Mouse (Mus musculus): ENCODE results near the gene Plcb1. TPM values are rescaled to one million over a fixed set of nuclear protein-coding genes. Genes with fewer than 3 reads are reported as not detected.

The Plcb1 gene
- polyA plus RNA-seq, 1 experiment, result 0.46 TPM

- no peaks in the 10 kb centered on the region for H3K36me3 ChIP-seq (replicated peaks; ENCODE audit: low read length)
- H3K9me3 ChIP-seq, result no peaks in the 10 kb centered on the region
- H3K4me3 ChIP-seq (replicated peaks), result no peak overlapping the region
- H3K27me3 ChIP-seq (replicated peaks), result no peaks in the 10 kb centered on the region
- no peak for TF ChIP-seq FLI1 (IDR thresholded peaks at IDR 0.05; ENCODE audit: low read length)
- TF ChIP-seq GATA1 (IDR thresholded peaks at IDR 0.05; ENCODE audit: borderline replicate concordance, low read length), result no peak
- peaks cover 27% of the 10 kb centered on the region for H3K4me1 ChIP-seq
These were observed 46.0 kb downstream of the Plcb1 start for GRCm38 (mm10) chr2:134831861-134832260.

- H3K4me3 ChIP-seq (replicated peaks), result no peak overlapping the region
- H3K9me3 ChIP-seq, result no peaks in the 10 kb centered on the region
- H3K4me1 ChIP-seq, result peaks cover 41% of the 10 kb centered on the region
- H3K27me3 ChIP-seq (replicated peaks), result no peaks in the 10 kb centered on the region
- TF ChIP-seq GATA1 (IDR thresholded peaks at IDR 0.05; ENCODE audit: borderline replicate concordance, low read length) (no peak), FLI1 (IDR thresholded peaks at IDR 0.05; ENCODE audit: low read length) (no peak)
- no peaks in the 10 kb centered on the region for H3K36me3 ChIP-seq (replicated peaks; ENCODE audit: low read length)
These were observed 50.2 kb downstream of the Plcb1 start for GRCm38 (mm10) chr2:134836097-134836496.

DNA sequence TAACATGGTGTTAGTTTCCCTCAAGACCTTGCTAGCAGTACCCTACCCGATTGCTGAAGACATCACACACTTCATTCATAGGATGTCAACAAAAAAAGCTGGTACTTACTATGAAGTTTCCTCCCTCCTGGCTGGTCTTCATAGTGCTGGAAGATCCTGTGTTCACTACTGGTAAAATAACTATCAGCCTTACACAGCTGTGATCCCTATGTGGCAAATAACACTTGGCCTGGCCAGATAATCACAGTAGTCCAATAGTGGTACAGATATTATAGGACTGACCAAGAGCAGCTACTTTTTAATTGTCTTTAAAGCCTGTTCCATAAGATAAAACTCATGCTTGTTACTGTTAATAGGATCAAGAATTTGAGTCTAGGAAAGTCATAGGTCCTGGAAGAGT lies 52.3 kb downstream of the Plcb1 start:
- Histone ChIP-seq H3K4me1 (peaks cover 37% of the 10 kb centered on the region), H3K9me3 (no peaks in the 10 kb centered on the region), H3K4me3 (replicated peaks) (no peak overlapping the region), H3K27me3 (replicated peaks) (no peaks in the 10 kb centered on the region), H3K36me3 (replicated peaks; ENCODE audit: low read length) (no peaks in the 10 kb centered on the region)
- TF ChIP-seq FLI1 (IDR thresholded peaks at IDR 0.05; ENCODE audit: low read length), result no peak
- TF ChIP-seq GATA1 (IDR thresholded peaks at IDR 0.05; ENCODE audit: borderline replicate concordance, low read length), result no peak

DNA sequence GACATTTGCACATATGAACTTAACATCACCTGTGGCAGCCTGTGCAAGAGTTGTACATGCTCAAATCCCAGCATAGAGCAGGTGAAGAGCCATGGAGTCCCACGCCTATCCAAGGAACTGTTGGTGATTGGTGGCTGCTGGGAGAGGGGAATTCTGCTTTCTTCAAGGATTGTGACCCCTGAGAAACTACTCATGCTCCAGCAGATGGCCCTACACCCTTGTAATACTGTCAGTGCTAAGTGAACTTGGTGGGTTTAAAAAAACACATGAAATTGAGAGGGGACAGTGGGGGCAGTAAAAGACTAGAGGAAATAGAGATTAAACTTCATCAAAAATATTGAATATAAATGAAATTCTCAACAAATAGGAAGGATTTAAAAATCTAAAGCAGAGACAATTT lies 53.0 kb downstream of the Plcb1 start:
- H3K4me1 ChIP-seq, result peaks cover 37% of the 10 kb centered on the region
- no peaks in the 10 kb centered on the region for H3K9me3 ChIP-seq
- no peaks in the 10 kb centered on the region for H3K36me3 ChIP-seq (replicated peaks; ENCODE audit: low read length)
- no peak overlapping the region for H3K4me3 ChIP-seq (replicated peaks)
- TF ChIP-seq FLI1 (IDR thresholded peaks at IDR 0.05; ENCODE audit: low read length) (no peak), GATA1 (IDR thresholded peaks at IDR 0.05; ENCODE audit: borderline replicate concordance, low read length) (no peak)
- H3K27me3 ChIP-seq (replicated peaks), result no peaks in the 10 kb centered on the region

- no peak overlapping the region for H3K4me3 ChIP-seq (replicated peaks)
- peaks cover 38% of the 10 kb centered on the region for H3K4me1 ChIP-seq
- H3K36me3 ChIP-seq (replicated peaks; ENCODE audit: low read length), result no peaks in the 10 kb centered on the region
- H3K27me3 ChIP-seq (replicated peaks), result no peaks in the 10 kb centered on the region
- no peaks in the 10 kb centered on the region for H3K9me3 ChIP-seq
- TF ChIP-seq FLI1 (IDR thresholded peaks at IDR 0.05; ENCODE audit: low read length) (no peak), GATA1 (IDR thresholded peaks at IDR 0.05; ENCODE audit: borderline replicate concordance, low read length) (no peak)
These were observed 57.0 kb downstream of the Plcb1 start for GRCm38 (mm10) chr2:134842883-134843282.

GRCm38 (mm10) chr2:134844391-134845238 lies 58.7 kb downstream of the Plcb1 start:
- Histone ChIP-seq H3K36me3 (replicated peaks; ENCODE audit: low read length) (no peaks in the 10 kb centered on the region), H3K27me3 (replicated peaks) (no peaks in the 10 kb centered on the region), H3K4me3 (replicated peaks) (no peak overlapping the region), H3K9me3 (no peaks in the 10 kb centered on the region), H3K4me1 (peaks cover 28% of the 10 kb centered on the region)
- no peak for TF ChIP-seq FLI1 (IDR thresholded peaks at IDR 0.05; ENCODE audit: low read length)
- no peak for TF ChIP-seq GATA1 (IDR thresholded peaks at IDR 0.05; ENCODE audit: borderline replicate concordance, low read length)

GRCm38 (mm10) chr2:134845239-134845738 lies 59.4 kb downstream of the Plcb1 start:
- no peaks in the 10 kb centered on the region for H3K9me3 ChIP-seq
- TF ChIP-seq FLI1 (IDR thresholded peaks at IDR 0.05; ENCODE audit: low read length) (no peak), GATA1 (IDR thresholded peaks at IDR 0.05; ENCODE audit: borderline replicate concordance, low read length) (no peak)
- no peaks in the 10 kb centered on the region for H3K27me3 ChIP-seq (replicated peaks)
- H3K36me3 ChIP-seq (replicated peaks; ENCODE audit: low read length), result no peaks in the 10 kb centered on the region
- peaks cover 33% of the 10 kb centered on the region for H3K4me1 ChIP-seq
- no peak overlapping the region for H3K4me3 ChIP-seq (replicated peaks)

GRCm38 (mm10) chr2:134846555-134846954 lies 60.7 kb downstream of the Plcb1 start:
- Histone ChIP-seq H3K4me3 (replicated peaks) (no peak overlapping the region), H3K4me1 (peaks cover 39% of the 10 kb centered on the region), H3K9me3 (no peaks in the 10 kb centered on the region), H3K27me3 (replicated peaks) (no peaks in the 10 kb centered on the region), H3K36me3 (replicated peaks; ENCODE audit: low read length) (no peaks in the 10 kb centered on the region)
- TF ChIP-seq FLI1 (IDR thresholded peaks at IDR 0.05; ENCODE audit: low read length) (no peak), GATA1 (IDR thresholded peaks at IDR 0.05; ENCODE audit: borderline replicate concordance, low read length) (no peak)

- no peaks in the 10 kb centered on the region for H3K9me3 ChIP-seq
- TF ChIP-seq GATA1 (IDR thresholded peaks at IDR 0.05; ENCODE audit: borderline replicate concordance, low read length), result no peak
- no peak for TF ChIP-seq FLI1 (IDR thresholded peaks at IDR 0.05; ENCODE audit: low read length)
- no peaks in the 10 kb centered on the region for H3K36me3 ChIP-seq (replicated peaks; ENCODE audit: low read length)
- no peaks in the 10 kb centered on the region for H3K27me3 ChIP-seq (replicated peaks)
- no peak overlapping the region for H3K4me3 ChIP-seq (replicated peaks)
- H3K4me1 ChIP-seq, result peaks cover 33% of the 10 kb centered on the region
These were observed 65.6 kb downstream of the Plcb1 start for GRCm38 (mm10) chr2:134851189-134852171.

Measured in megakaryocyte, embryonic 14.5 days (primary cell).